Mouse (Mus musculus) mesoderm, embryonic 11.5 days (tissue): ENCODE measurements at regions not wholly inside any gene's neighbourhood (a gene's known extent, or its start where the extent isn't known, plus 50 kb on each side); places are given as distances from the start of the nearest gene placed in this dataset.
A peak's percentile ranks its signal among the peaks of the same experiment; 100 is the strongest.

Experiments used
- DNase-seq: peaks from one replicate; pipeline ENCODE4 v3.0.0-alpha.2; 2012; ENCODE audit warnings: low read depth, low spot score

DNA sequence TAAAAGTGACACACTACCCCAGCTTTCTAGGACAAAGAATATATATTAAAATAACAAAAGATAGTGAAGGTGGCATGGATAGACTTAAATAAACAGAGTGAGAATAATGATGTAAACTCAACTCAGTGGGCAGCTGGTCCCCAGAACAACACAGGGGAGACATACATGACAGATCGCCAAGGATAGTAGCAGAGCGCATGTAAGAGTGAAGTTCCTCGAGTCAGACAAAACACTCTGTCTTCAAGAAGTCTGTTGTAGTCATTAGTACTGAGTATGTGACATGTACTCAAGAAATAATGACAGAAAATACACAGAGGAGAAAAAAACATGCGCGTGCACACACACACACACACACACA is 74.8 kb upstream of the Stxbp5l start:
- DNase-seq = no peak

- DNase-seq = no peak
Observed at GRCm38 (mm10) chr16:37458592-37459532, 74.1 kb upstream of the Stxbp5l start.

GRCm38 (mm10) chr16:37455971-37456370 is 71.2 kb upstream of the Stxbp5l start:
- DNase-seq = peak; percentile 83

- DNase-seq = no peak
Observed at GRCm38 (mm10) chr16:37449846-37450245, 65.1 kb upstream of the Stxbp5l start.

DNA sequence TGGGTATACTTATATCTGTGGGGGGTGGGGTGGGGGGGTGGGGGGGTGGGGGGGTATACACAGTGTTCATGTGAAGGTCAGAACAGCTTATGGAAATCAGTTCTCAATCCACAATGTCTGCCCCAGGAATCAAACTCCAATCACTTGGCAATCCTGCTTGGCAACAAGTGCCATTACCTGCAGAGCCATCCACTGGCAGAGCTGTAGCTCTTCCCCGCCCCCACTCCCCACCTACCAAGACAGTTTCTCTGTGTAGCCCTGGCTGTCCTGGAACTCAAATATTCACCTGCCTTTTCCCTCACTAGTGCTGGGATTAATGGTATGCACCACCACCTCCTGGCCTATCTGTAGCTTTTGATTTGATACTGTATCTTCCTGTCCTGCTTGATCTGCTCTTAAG is 61.0 kb upstream of the Stxbp5l start:
- no peak for DNase-seq

- DNase-seq = no peak
Observed at GRCm38 (mm10) chr16:37442936-37443335, 58.2 kb upstream of the Stxbp5l start.

DNA sequence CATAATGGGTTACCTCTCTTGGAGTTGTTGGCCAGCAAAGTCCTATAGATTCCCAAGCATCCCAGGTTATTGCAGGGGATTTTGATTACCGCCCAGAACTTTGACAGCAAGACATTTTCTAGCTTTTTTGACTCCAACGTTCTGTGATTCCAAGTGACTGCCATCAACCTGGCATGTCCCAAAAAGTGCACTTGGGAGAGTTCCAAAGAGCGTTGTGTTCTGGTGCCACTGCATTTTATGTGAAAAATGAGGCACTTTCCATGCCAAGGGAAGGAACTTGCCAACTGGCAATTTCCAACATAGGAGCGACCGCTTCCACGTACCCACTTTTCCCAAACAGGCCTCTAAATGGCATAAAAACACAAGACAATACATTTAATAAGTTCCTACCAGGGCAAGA is 57.7 kb upstream of the Stxbp5l start:
- no peak for DNase-seq

DNA sequence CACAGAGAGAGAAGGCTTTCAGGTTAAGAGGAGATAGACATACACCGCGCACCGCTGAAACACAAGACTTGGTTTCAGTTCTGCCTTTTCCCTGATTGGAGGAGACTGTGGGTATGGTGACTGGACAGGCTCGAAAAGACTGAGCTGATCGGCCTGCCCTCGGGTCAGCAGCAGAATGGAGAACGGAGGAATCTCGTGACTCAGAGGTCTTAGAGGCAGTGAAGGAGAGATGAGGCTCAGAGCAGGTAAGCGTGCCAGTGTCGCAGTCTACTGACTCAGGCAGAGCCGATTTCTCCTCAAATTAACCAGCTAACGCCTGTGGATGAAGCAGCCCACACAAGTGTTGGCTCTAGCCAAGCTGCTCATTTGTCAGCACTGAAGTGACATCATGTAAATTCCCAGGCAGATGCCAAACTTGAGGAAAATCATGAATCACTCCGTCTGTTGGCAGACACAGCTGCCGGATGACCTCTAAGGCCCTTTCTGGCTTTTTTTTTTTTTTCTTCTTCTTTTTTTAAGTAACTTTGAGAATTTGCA is 55.9 kb upstream of the Stxbp5l start:
- DNase-seq = peak; percentile 60
